Mouse (Mus musculus): ENCODE measurements around the gene Gm29735. TPM values are rescaled to one million over a fixed set of nuclear protein-coding genes. Genes with fewer than 3 reads are reported as not detected.

Gene Gm29735
- polyA plus RNA-seq, 1 experiment from 2014 or later = not detected

Other genes starting within 250 kb of the Gm29735 start
- gene Tollip, start 238.6 kb downstream of the Gm29735 start, polyA plus RNA-seq (2015; fragmentation: Nextera tagmentation; extraction: Ambion mirVana) = 37.7 and 38.5 TPM in 2 replicates
- gene Brsk2, start 207.4 kb downstream of the Gm29735 start, polyA plus RNA-seq (2015; fragmentation: Nextera tagmentation; extraction: Ambion mirVana) = 0.83 and 0.95 TPM in 2 replicates
- 70.7 and 71.4 TPM in 2 replicates for gene Mob2, start 96.0 kb downstream of the Gm29735 start, polyA plus RNA-seq (2015; fragmentation: Nextera tagmentation; extraction: Ambion mirVana)
- gene Dusp8, start 61.3 kb downstream of the Gm29735 start, polyA plus RNA-seq (2015; fragmentation: Nextera tagmentation; extraction: Ambion mirVana) = 2.3 and 2.7 TPM in 2 replicates
- gene Gm45618, start 36.4 kb downstream of the Gm29735 start, polyA plus RNA-seq (2015; fragmentation: Nextera tagmentation; extraction: Ambion mirVana) = not detected in 2 replicates
- not detected in 2 replicates for gene Gm39115, start 21.1 kb downstream of the Gm29735 start, polyA plus RNA-seq (2015; fragmentation: Nextera tagmentation; extraction: Ambion mirVana)
- not detected in 2 replicates for gene Gm45337, start 12.5 kb downstream of the Gm29735 start, polyA plus RNA-seq (2015; fragmentation: Nextera tagmentation; extraction: Ambion mirVana)
- gene Gm4553, start 8.6 kb upstream of the Gm29735 start, polyA plus RNA-seq (2015; fragmentation: Nextera tagmentation; extraction: Ambion mirVana) = not detected in 2 replicates
- not detected in 2 replicates for gene Krtap5-2, start 18.9 kb upstream of the Gm29735 start, polyA plus RNA-seq (2015; fragmentation: Nextera tagmentation; extraction: Ambion mirVana)
- gene Gm10153, start 33.3 kb upstream of the Gm29735 start, polyA plus RNA-seq (2015; fragmentation: Nextera tagmentation; extraction: Ambion mirVana) = not detected in 2 replicates
- not detected in 2 replicates for gene Krtap5-3, start 44.3 kb upstream of the Gm29735 start, polyA plus RNA-seq (2015; fragmentation: Nextera tagmentation; extraction: Ambion mirVana)
- gene Gm7579, start 54.7 kb upstream of the Gm29735 start, polyA plus RNA-seq (2015; fragmentation: Nextera tagmentation; extraction: Ambion mirVana) = not detected in 2 replicates
- gene Krtap5-5, start 72.9 kb upstream of the Gm29735 start, polyA plus RNA-seq (2015; fragmentation: Nextera tagmentation; extraction: Ambion mirVana) = not detected in 2 replicates
- not detected in 2 replicates for gene Gm40460, start 84.0 kb upstream of the Gm29735 start, polyA plus RNA-seq (2015; fragmentation: Nextera tagmentation; extraction: Ambion mirVana)
- gene Gm2431, start 101.2 kb upstream of the Gm29735 start, polyA plus RNA-seq (2015; fragmentation: Nextera tagmentation; extraction: Ambion mirVana) = not detected in 2 replicates
- gene Gm4559, start 117.2 kb upstream of the Gm29735 start, polyA plus RNA-seq (2015; fragmentation: Nextera tagmentation; extraction: Ambion mirVana) = not detected in 2 replicates
- gene Krtap5-1, start 140.0 kb upstream of the Gm29735 start, polyA plus RNA-seq (2015; fragmentation: Nextera tagmentation; extraction: Ambion mirVana) = not detected in 2 replicates
- gene Krtap5-4, start 146.4 kb upstream of the Gm29735 start, polyA plus RNA-seq (2015; fragmentation: Nextera tagmentation; extraction: Ambion mirVana) = not detected in 2 replicates
- gene Ifitm10, start 216.6 kb upstream of the Gm29735 start, polyA plus RNA-seq (2015; fragmentation: Nextera tagmentation; extraction: Ambion mirVana) = 1.1 and 1.5 TPM in 2 replicates
- not detected in 2 replicates for gene Gm49369, start 225.6 kb upstream of the Gm29735 start, polyA plus RNA-seq (2015; fragmentation: Nextera tagmentation; extraction: Ambion mirVana)
- gene Ctsd, start 230.9 kb upstream of the Gm29735 start, polyA plus RNA-seq (2015; fragmentation: Nextera tagmentation; extraction: Ambion mirVana) = 228 and 241 TPM in 2 replicates